Mouse (Mus musculus) CH12.LX (cell line): Measurements from ENCODE around the gene Kiss1r. TPM values are rescaled to one million over a fixed set of nuclear protein-coding genes. Genes with fewer than 3 reads are reported as not detected.

Experiments
- DNase-seq: peaks from one replicate; pipeline ENCODE4 v3.0.0-alpha.2; 2013; ENCODE audit errors: extremely low read depth
- H3K27ac ChIP-seq: 2 replicates; pipeline ENCODE4 v1.5.1; 2012; ENCODE audit warnings: low read depth, mild to moderate bottlenecking, control low read depth, moderate library complexity; ENCODE audit not compliant: insufficient read depth
- H3K27me3 ChIP-seq: replicated peaks from 2 replicates; pipeline ENCODE3; 2012; ENCODE audit warnings: inconsistent platforms
- H3K36me3 ChIP-seq, 2 experiments: replicated peaks in 1 of 2; 2 replicates each; pipeline versions ENCODE3 to v1.6.1; 2012; ENCODE audit warnings: inconsistent platforms in 1 of 2, low read length in 1 of 2, mild to moderate bottlenecking in 1 of 2, mixed read lengths in 1 of 2, moderate library complexity in 1 of 2; ENCODE audit not compliant: control insufficient read depth in 1 of 2, insufficient read depth in 1 of 2
- H3K4me1 ChIP-seq, 2 experiments: 2 replicates each; pipeline ENCODE4 v1.6.1; 2012; ENCODE audit warnings: inconsistent platforms in 1 of 2, moderate library complexity in 1 of 2; ENCODE audit not compliant: insufficient read depth in 2 of 2, control insufficient read depth in 1 of 2
- H3K4me2 ChIP-seq: 2 replicates; pipeline ENCODE4 v1.6.1; 2012; ENCODE audit warnings: low read depth, mild to moderate bottlenecking, control low read depth; ENCODE audit not compliant: poor library complexity, insufficient read depth, severe bottlenecking
- H3K4me3 ChIP-seq, 3 experiments: fragments of 150-350 bp in 1 of 3; sonication (generic) in 1 of 3; replicated peaks in 1 of 3; 2 replicates each; pipeline versions ENCODE3 to v1.5.1; 2011 to 2012; ENCODE audit warnings: low read depth in 2 of 3, low read length in 2 of 3, mild to moderate bottlenecking in 2 of 3, moderate library complexity in 2 of 3, control low read depth in 1 of 3, improper control_type of control experiment in 1 of 3, inconsistent platforms in 1 of 3, mixed read lengths in 1 of 3; ENCODE audit not compliant: poor library complexity in 1 of 3
- H3K79me2 ChIP-seq: replicated peaks from 2 replicates; pipeline ENCODE4 v1.6.1; 2012; ENCODE audit warnings: mild to moderate bottlenecking, moderate library complexity; ENCODE audit not compliant: control insufficient read depth, poor library complexity, insufficient read depth, severe bottlenecking; ENCODE audit errors: extremely low read depth
- H3K9ac ChIP-seq: 2 replicates; pipeline ENCODE4 v1.6.1; 2012; ENCODE audit warnings: low read depth, mild to moderate bottlenecking, control low read depth, moderate library complexity; ENCODE audit not compliant: insufficient read depth
- H3K9me3 ChIP-seq: replicated peaks from 2 replicates; pipeline ENCODE3; 2012; ENCODE audit warnings: low read length, inconsistent platforms, mixed read lengths
- BHLHE40 ChIP-seq: IDR thresholded peaks from 2 replicates; pipeline ENCODE4 v1.6.1; 2011; ENCODE audit warnings: mild to moderate bottlenecking, low read depth, low read length, improper control_type of control experiment
- CHD1 ChIP-seq: IDR thresholded peaks from 2 replicates; pipeline ENCODE4 v1.6.1; 2012; ENCODE audit warnings: low read depth, low read length, improper control_type of control experiment, inconsistent platforms
- CHD2 ChIP-seq: IDR thresholded peaks from 2 replicates; pipeline ENCODE4 v1.6.1; 2011; ENCODE audit warnings: low read length, improper control_type of control experiment
- CTCF ChIP-seq, 2 experiments: IDR thresholded peaks in 1 of 2; conservative IDR thresholded peaks in 1 of 2; 2 replicates each; pipeline ENCODE4 v1.5.1; 2011 to 2012; ENCODE audit warnings: low read depth in 2 of 2, low read length in 2 of 2, improper control_type of control experiment in 1 of 2, inconsistent platforms in 1 of 2, mild to moderate bottlenecking in 1 of 2, moderate library complexity in 1 of 2
- E2F4 ChIP-seq: IDR thresholded peaks from 2 replicates; pipeline ENCODE4 v1.6.1; 2011; ENCODE audit warnings: low read depth, low read length, improper control_type of control experiment; ENCODE audit not compliant: insufficient replicate concordance
- ELF1 ChIP-seq: IDR thresholded peaks from 2 replicates; pipeline ENCODE4 v1.6.1; 2014; ENCODE audit warnings: low read depth, mild to moderate bottlenecking, inconsistent platforms, low read length, improper control_type of control experiment
- EP300 ChIP-seq: IDR thresholded peaks from 2 replicates; pipeline ENCODE4 v1.6.1; 2011; ENCODE audit warnings: low read length, improper control_type of control experiment
- ETS1 ChIP-seq: conservative IDR thresholded peaks from 2 replicates; pipeline ENCODE4 v1.6.1; 2012; ENCODE audit warnings: low read depth, mild to moderate bottlenecking, inconsistent platforms, low read length, improper control_type of control experiment, moderate library complexity
- GABPA ChIP-seq: IDR thresholded peaks from 2 replicates; pipeline ENCODE4 v1.6.1; 2012; ENCODE audit warnings: low read depth, low read length, improper control_type of control experiment, inconsistent platforms; ENCODE audit not compliant: insufficient replicate concordance
- HCFC1 ChIP-seq: IDR thresholded peaks from 2 replicates; pipeline ENCODE4 v1.6.1; 2012; ENCODE audit warnings: low read depth, mild to moderate bottlenecking, inconsistent platforms, low read length, improper control_type of control experiment
- IRF4 ChIP-seq: IDR thresholded peaks from 2 replicates; pipeline ENCODE4 v1.6.1; 2014; ENCODE audit warnings: low read depth, mild to moderate bottlenecking, inconsistent platforms, low read length, improper control_type of control experiment
- JUN ChIP-seq: IDR thresholded peaks from 2 replicates; pipeline ENCODE4 v1.6.1; 2011; ENCODE audit warnings: low read depth, mild to moderate bottlenecking, low read length, improper control_type of control experiment, moderate library complexity; ENCODE audit not compliant: insufficient read depth
- JUND ChIP-seq: conservative IDR thresholded peaks from 2 replicates; pipeline ENCODE4 v1.6.1; 2011; ENCODE audit warnings: low read depth, low read length, improper control_type of control experiment
- KAT2A ChIP-seq: IDR thresholded peaks from 2 replicates; pipeline ENCODE4 v1.6.1; 2012; ENCODE audit warnings: low read length, improper control_type of control experiment, inconsistent platforms; ENCODE audit not compliant: insufficient replicate concordance
- MAFK ChIP-seq: IDR thresholded peaks from 2 replicates; pipeline ENCODE4 v1.6.1; 2011; ENCODE audit warnings: low read length, improper control_type of control experiment; ENCODE audit not compliant: insufficient replicate concordance
- MAX ChIP-seq: IDR thresholded peaks from 2 replicates; pipeline ENCODE4 v1.6.1; 2011; ENCODE audit warnings: low read length, improper control_type of control experiment
- MAZ ChIP-seq: IDR thresholded peaks from 2 replicates; pipeline ENCODE4 v1.6.1; 2012; ENCODE audit warnings: low read depth, mild to moderate bottlenecking, inconsistent platforms, low read length, improper control_type of control experiment, moderate library complexity
- MEF2A ChIP-seq: IDR thresholded peaks from 2 replicates; pipeline ENCODE4 v1.6.1; 2014; ENCODE audit warnings: low read depth, mild to moderate bottlenecking, inconsistent platforms, low read length, improper control_type of control experiment, borderline replicate concordance
- MXI1 ChIP-seq: IDR thresholded peaks from 2 replicates; pipeline ENCODE4 v1.6.1; 2011; ENCODE audit warnings: mild to moderate bottlenecking, low read depth, low read length, improper control_type of control experiment
- MYC ChIP-seq: IDR thresholded peaks from 2 replicates; pipeline ENCODE4 v1.6.1; 2011; ENCODE audit warnings: low read depth, mild to moderate bottlenecking, improper control_type of control experiment, low read length
- NELFE ChIP-seq: IDR thresholded peaks from 2 replicates; pipeline ENCODE4 v1.6.1; 2011; ENCODE audit warnings: low read depth, low read length, improper control_type of control experiment
- NRF1 ChIP-seq: IDR thresholded peaks from 2 replicates; pipeline ENCODE4 v1.6.1; 2014; ENCODE audit warnings: low read depth, mild to moderate bottlenecking, inconsistent platforms, low read length, improper control_type of control experiment, moderate library complexity
- PAX5 ChIP-seq: IDR thresholded peaks from 2 replicates; pipeline ENCODE4 v1.6.1; 2012; ENCODE audit warnings: low read length, inconsistent platforms, mixed read lengths
- POLR2A ChIP-seq: IDR thresholded peaks from 2 replicates; pipeline ENCODE4 v1.6.1; 2011; ENCODE audit warnings: low read depth, mild to moderate bottlenecking, improper control_type of control experiment, low read length
- POLR2AphosphoS2 ChIP-seq: IDR thresholded peaks from 2 replicates; pipeline ENCODE4 v1.6.1; 2011; ENCODE audit warnings: low read depth, low read length, improper control_type of control experiment
- RAD21 ChIP-seq: IDR thresholded peaks from 2 replicates; pipeline ENCODE4 v1.6.1; 2011; ENCODE audit warnings: low read depth, mild to moderate bottlenecking, low read length, improper control_type of control experiment, moderate library complexity
- RCOR1 ChIP-seq: conservative IDR thresholded peaks from 2 replicates; pipeline ENCODE4 v1.6.1; 2012; ENCODE audit warnings: low read depth, mild to moderate bottlenecking, inconsistent platforms, low read length, improper control_type of control experiment
- SIN3A ChIP-seq: IDR thresholded peaks from 2 replicates; pipeline ENCODE4 v1.6.1; 2012; ENCODE audit warnings: low read length, improper control_type of control experiment, inconsistent platforms
- SMC3 ChIP-seq: IDR thresholded peaks from 2 replicates; pipeline ENCODE4 v1.6.1; 2011; ENCODE audit warnings: low read depth, low read length, improper control_type of control experiment
- TBP ChIP-seq: conservative IDR thresholded peaks from 2 replicates; pipeline ENCODE4 v1.6.1; 2011; ENCODE audit warnings: low read depth, low read length, improper control_type of control experiment
- UBTF ChIP-seq: IDR thresholded peaks from 2 replicates; pipeline ENCODE4 v1.6.1; 2012; ENCODE audit warnings: low read depth, mild to moderate bottlenecking, inconsistent platforms, low read length, improper control_type of control experiment, moderate library complexity
- USF1 ChIP-seq: IDR thresholded peaks from 2 replicates; pipeline ENCODE4 v1.6.1; 2014; ENCODE audit warnings: low read depth, mild to moderate bottlenecking, inconsistent platforms, low read length, improper control_type of control experiment
- USF2 ChIP-seq: conservative IDR thresholded peaks from 2 replicates; pipeline ENCODE4 v1.6.1; 2011; ENCODE audit warnings: low read depth, low read length, improper control_type of control experiment
- ZC3H11A ChIP-seq: IDR thresholded peaks from 2 replicates; pipeline ENCODE4 v1.6.1; 2012; ENCODE audit warnings: low read depth, mild to moderate bottlenecking, inconsistent platforms, low read length, improper control_type of control experiment
- ZKSCAN1 ChIP-seq: IDR thresholded peaks from 2 replicates; pipeline ENCODE4 v1.6.1; 2012; ENCODE audit warnings: low read depth, inconsistent platforms, low read length, improper control_type of control experiment, borderline replicate concordance
- ZMIZ1 ChIP-seq: IDR thresholded peaks from 2 replicates; pipeline ENCODE4 v1.6.1; 2012; ENCODE audit warnings: low read depth, mild to moderate bottlenecking, inconsistent platforms, low read length, improper control_type of control experiment
- ZNF384 ChIP-seq: IDR thresholded peaks from 2 replicates; pipeline ENCODE4 v1.6.1; 2012; ENCODE audit warnings: low read depth, low read length, improper control_type of control experiment, inconsistent platforms
- dilution Hi-C: fragments of 300-500 bp; cut with MboI; formaldehyde crosslinking; loops from 2 replicates; pipeline ENCODE4 v1.14.3; 2020; ENCODE audit warnings: low sequenced_read_pairs; ENCODE audit not compliant: extremely low pct_unique_long_range_greater_than_20kb, extremely low pct_ligation_motif_present
- in situ Hi-C: fragments of 300-500 bp; cut with MboI; formaldehyde crosslinking; loops from 3 replicates; pipeline ENCODE4 v1.14.3; 2019; ENCODE audit warnings: low sequenced_read_pairs, low pct_ligation_motif_present, low pct_unique_long_range_greater_than_20kb, mixed read lengths
- polyA plus RNA-seq: library from polyadenylated mRNA; unstranded; fragments of >175 nt; gene quantifications from 2 replicates; pipeline ENCODE4 v1.2.1, GENCODE M21; 2012; ENCODE audit warnings: low read depth; ENCODE audit not compliant: insufficient read length
- total RNA-seq, 2 experiments: library from RNA; depleted of rRNA; stranded (reverse); fragments of 300-350 nt in 1 of 2; fragments of >200 nt in 1 of 2; gene quantifications; 2 replicates each; pipeline ENCODE4 v1.2.3; 2012 to 2014

Kiss1r gene
- total and polyA plus RNA-seq, 3 experiments: 0.17 to 0.76 (median 0.24) TPM

DNA sequence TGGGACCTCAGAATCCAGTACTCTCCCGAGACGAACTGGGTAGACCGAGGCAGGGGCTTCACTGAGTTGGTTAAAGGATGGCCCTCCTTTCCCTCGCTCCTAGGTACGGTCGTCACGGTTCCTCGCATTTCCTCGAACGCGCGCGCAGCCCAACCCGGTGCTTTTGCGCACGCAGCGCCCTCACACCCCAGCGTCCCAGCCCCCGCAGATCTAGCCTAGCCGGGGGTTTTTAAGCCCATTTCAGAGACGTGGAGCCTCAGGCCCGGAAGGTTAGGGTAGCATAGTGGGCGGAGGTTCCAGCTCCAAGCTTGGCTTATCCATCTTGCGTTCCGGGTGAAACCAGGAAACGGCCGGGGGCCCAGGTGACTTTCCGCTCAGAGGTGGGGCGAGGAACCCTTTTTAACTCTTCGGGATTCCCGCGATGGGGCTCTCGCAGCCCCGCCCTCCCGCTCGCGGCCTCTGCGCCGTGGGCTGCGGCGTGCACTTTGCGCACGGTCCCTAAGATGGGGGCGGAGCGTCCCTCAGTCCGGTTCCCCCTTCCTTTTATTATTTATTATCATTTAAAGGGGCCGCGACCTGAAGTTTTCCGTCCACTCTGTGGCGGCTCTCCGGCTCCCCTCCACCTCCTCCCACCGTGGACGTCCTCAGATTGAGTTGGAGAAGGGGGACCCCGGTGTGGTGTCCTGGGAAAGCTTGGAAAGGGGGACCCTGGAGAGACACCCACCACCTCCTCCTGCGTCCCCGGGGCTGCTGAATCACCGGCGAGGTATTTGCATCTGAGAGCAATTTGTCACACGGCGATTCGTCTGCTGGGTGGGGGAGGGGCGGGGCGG, 9.9 kb downstream of the Kiss1r start, which contains the start of gene Arid3a:
TSS of gene Arid3a (plus strand) at position 553 of the 833 bp plus-strand sequence.
- Histone ChIP-seq H3K27ac (peak within 1 kb of the TSS; percentile 81), H3K36me3 (peaks cover 11 to 20% of the 10 kb centered on the region in 2 experiments), H3K27me3 (no peaks in the 10 kb centered on the region), H3K9ac (peak within 1 kb of the TSS; percentile 98), H3K4me3 (peak within 1 kb of the TSS; percentile 72 to 96 (median 91)), H3K4me2 (peak within 1 kb of the TSS; percentile 92), H3K79me2 (peaks cover 48% of the 10 kb centered on the region), H3K4me1 (peaks cover 6 to 53% of the 10 kb centered on the region in 2 experiments), H3K9me3 (peaks cover under 1% of the 10 kb centered on the region)
- in situ Hi-C loops (loop anchor here (5.0 kb wide), 2 partner anchors 34 to 36 kb away; partner anchors contain the start of genes Cfd and Wdr18), dilution Hi-C loops (no loop called here)
- peak; percentile 94 for DNase-seq
- TF ChIP-seq JUN: no peak
- no peak for TF ChIP-seq JUND
- no peak; the same call in 1 of the 2 replicates for TF ChIP-seq RAD21
- peak; percentile 86 for TF ChIP-seq CHD2
- TF ChIP-seq MAX: peak; percentile 66
- TF ChIP-seq HCFC1: peak; percentile 74
- TF ChIP-seq KAT2A: 0 out of 2 replicates have a peak, but pooled peaks have one; percentile 43
- no peak for TF ChIP-seq MAFK
- no peak for TF ChIP-seq CTCF (conservative IDR thresholded peaks at IDR 0.05 in 1 of 2, IDR thresholded peaks at IDR 0.05 in 1 of 2; ENCODE audit: low read depth in 2 of 2, low read length in 2 of 2)
- peak; percentile 83 for TF ChIP-seq ETS1
- TF ChIP-seq E2F4: peak; percentile 86; the same call in 1 of the 2 replicates
- peak; percentile 46; the same call in 1 of the 2 replicates for TF ChIP-seq EP300
- peak; percentile 59; the same call in 1 of the 2 replicates for TF ChIP-seq NELFE
- TF ChIP-seq MAZ: peak; percentile 99
- TF ChIP-seq NRF1: peak; percentile 81
- TF ChIP-seq RCOR1: no peak
- peak; percentile 69 for TF ChIP-seq POLR2A
- 0 out of 2 replicates have a peak, but pooled peaks have one; percentile 70 for TF ChIP-seq TBP
- 0 out of 2 replicates have a peak, but pooled peaks have one; percentile 3 for TF ChIP-seq CHD1
- TF ChIP-seq IRF4: peak; percentile 71
- peak; percentile 90 for TF ChIP-seq ELF1
- peak; percentile 46; the same call in 1 of the 2 replicates for TF ChIP-seq ZMIZ1
- TF ChIP-seq MYC: peak; percentile 79
- TF ChIP-seq POLR2AphosphoS2: peak; percentile 69; the same call in 1 of the 2 replicates
- no peak for TF ChIP-seq ZNF384
- 0 out of 2 replicates have a peak, but pooled peaks have one; percentile 38 for TF ChIP-seq PAX5
- no peak for TF ChIP-seq USF2
- no peak for TF ChIP-seq ZC3H11A
- TF ChIP-seq SMC3: peak; percentile 26
- TF ChIP-seq SIN3A: peak; percentile 96
- peak; percentile 37; the same call in 1 of the 2 replicates for TF ChIP-seq USF1
- TF ChIP-seq MXI1: peak; percentile 80
- TF ChIP-seq BHLHE40: peak; percentile 67
- no peak for TF ChIP-seq GABPA
- TF ChIP-seq ZKSCAN1: no peak
- peak; percentile 94 for TF ChIP-seq MEF2A
- no peak for TF ChIP-seq UBTF
